Mouse (Mus musculus) lung, postnatal 4 days (tissue): ENCODE measurements around the gene Adm.
"Not testable (repeated sequence)": the region's sequence is repeated elsewhere in the genome, so short reads cannot be mapped to it uniquely, and the experiment has no call there.

Experiments used
- DNase-seq, 2 experiments: peaks; one replicate each; pipeline ENCODE4 v3.0.0; 2021

Gene Adm

DNA sequence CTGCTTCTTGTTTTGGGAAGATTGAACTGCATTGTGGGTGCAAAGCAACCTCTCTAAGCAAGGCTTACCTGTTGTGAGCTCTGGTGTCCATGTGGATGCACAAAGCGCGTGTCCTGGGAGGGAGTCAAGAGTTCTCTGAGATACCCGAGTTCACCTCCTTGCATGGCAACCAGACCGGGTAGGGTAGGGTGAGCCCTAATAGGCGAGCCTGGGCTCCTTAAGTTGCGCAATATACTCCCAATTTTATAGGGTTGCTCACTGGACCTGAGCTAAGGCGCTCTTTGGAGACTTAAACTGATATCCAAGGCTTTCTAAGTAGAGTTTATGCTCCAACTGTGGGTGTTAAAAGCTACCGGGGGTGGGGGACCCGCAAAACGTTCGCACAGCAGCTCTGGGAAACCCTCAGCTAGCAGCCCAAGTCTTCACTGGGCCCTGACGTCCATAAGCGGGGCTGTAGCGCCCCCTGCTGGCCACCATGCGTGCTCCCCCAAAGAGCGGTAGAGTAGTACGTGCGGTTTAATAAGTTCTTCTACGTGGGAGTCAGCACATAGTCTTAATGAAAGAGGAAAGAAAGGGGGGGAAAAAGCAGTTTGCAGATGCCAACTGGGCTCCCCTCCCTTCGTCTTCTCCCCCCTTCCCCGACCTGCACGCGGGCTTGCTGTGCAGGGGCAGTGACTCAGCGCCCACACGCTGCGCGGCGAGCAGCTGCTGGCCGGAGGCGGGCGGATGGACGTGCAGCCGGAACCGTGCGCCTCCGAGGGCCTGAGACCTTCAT is 2.6 kb downstream of the Adm start:
- peak; percentile 87 to 89 for DNase-seq

- DNase-seq: no peak
Measured at GRCm38 (mm10) chr7:110631136-110631888, 3.9 kb downstream of the Adm start.

DNA sequence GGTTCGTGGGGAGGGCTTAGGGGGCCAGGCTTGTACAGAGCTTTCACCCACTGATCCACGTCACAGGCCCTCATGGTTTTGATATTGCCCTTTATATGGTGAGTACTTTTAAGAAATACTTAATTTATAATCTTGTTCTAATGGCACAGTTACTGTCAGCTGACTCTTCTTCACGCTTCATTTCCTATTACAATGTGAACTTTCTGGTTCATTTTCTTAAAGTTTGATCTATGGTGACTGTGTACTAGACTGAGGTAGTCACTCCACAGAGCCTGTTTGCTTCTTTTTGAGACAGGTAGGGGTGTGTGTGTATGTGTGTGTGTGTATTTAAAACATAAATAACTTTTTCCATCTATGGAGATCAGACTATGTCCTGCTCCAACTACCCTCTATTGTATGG is 8.5 kb downstream of the Adm start:
- DNase-seq: no peak

- DNase-seq: no peak
Measured at GRCm38 (mm10) chr7:110636559-110636958, 9.1 kb downstream of the Adm start.

DNA sequence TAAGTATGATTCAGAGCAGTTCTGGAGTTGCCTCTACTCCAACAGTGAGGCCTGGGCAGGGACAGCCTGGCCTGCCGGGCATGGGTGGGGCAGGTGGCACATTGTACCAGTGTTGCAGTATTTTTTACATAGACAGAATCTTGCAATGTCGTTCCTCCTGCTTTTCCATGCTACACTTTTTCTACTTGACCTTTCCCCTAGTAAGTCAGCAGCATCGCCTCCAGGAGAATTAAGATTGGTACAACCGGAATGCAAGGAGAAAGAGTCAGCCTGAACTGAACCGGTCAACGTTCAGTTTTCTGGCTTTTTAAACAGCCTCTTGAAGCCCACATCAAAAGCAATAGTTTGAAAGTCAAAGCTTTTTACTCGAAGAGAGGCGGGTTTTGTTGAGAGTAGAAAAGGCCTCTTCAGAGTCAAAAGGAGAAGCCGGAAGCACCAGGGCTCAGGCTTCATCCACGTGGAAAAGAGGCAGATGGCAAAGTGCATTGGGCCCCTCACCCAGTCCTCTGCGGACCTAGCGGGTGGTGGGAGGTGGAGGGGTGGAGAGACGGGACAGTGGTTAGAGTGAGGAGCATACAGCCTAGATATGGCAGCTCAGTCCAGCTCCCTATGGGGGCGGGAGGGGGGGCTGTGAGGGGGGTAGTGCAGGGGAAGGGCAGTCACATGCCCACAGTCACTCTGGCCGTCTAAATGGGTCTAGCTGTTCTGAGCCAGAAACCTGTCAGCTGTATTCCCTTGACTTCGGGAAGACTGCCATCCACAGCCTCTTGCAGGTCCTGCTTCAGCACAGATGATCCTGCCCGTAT is 11.0 kb downstream of the Adm start:
- DNase-seq: no peak

DNA sequence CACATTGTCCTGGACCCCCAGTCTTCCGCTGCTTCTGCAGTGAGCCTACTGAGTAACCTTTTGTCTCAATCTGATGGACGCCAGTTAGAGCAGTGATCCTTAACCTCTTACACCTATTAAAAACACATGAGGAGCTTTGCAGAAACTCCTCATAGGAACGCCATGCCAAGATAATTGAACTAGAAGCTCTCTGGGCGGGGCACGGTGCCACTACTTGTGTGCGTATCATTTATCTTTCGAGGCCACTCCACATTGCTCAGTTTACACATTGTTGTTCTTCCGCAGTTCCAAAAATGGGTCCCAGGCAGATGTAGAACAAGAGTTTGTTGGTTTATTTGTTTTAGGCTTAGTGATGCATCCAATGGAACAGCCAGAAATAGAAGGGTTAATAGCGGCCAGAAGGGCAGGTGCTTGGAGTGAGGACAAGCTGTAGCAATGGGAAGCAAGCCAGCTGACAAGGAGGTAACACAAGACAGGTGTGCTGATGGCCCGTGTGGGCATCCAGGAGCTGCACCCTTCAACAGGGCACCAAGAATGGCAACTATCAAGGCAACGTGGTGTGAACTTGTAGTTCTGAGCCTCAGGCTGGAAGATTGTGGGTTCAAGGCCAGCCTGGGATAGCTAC is 11.9 kb downstream of the Adm start:
- DNase-seq: no peak

- not testable (repeated sequence) for DNase-seq
Measured at GRCm38 (mm10) chr7:110639958-110640357, 12.5 kb downstream of the Adm start.

DNA sequence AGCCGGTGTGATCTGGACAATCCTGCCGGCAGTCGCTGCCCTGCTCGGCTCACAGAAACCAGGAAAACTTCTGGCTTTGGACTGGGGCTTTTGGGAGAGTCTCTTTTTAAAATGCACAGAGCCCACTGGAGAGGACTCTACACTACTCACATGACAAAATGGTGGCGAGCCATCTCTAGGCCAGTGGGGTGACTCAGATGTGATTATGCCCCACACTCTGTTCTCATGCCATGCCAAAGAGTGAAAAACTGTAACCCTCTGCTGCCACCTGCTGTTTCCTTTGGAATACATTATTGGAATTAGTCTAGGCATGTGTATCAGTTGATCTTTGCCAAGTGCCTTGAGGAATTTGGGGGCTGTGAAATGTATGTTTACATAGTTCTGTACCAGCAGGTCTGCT is 17.9 kb downstream of the Adm start:
- DNase-seq: peak in 1 of 2 experiments; percentile 70

DNA sequence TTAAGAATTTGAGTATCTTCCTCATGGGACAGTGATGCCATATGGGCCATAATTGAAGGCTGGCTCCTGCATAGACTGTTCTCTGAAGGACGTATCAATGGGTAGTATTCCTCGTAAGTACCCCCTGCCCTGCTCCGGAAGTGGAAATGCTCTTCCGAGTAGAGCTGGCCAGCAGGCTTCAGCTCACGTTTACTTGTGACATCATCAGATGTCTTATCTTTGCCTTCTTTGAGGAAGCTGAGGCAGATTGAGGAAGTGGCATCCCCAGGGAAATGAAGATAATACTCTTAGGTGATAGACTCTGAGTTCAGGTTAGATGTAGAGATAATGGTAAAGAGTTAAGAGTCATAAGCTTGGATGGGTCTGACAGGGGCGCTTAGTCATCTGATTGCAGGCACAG is 18.4 kb downstream of the Adm start:
- no peak for DNase-seq

- no peak for DNase-seq
Measured at GRCm38 (mm10) chr7:110646611-110647407, 19.3 kb downstream of the Adm start.

- no peak for DNase-seq
Measured at GRCm38 (mm10) chr7:110647559-110648454, 20.3 kb downstream of the Adm start.

DNA sequence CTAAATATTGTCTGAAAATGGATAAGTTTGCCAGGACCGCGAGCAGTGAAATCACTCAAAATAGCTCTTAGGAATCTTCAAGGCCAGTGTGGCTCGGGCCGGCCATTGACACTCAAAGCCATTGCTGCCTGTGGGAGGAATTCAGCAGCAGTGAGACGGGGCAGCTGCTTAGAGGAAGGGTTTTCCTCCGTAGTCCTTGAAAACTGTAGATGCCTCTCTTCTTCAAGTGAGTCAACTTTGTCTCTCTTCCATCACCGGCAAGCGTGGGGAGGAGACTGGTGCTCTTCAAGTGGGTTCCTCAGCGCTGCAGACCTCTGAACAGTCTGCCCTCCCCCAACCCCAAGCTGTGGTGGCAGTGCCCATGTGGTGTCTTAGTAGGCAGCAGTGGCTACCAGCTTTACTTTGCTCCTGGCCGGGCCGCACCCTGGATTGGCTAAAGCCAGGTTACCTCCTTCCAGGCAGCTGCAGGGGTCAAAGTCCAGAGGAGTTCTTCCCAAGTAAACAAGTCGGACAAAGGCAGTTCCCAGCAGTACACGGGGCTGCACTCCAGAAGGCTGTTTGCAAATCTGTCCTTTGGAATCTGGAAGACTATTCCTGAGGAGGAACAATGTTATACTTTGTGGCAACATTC is 21.1 kb downstream of the Adm start:
- DNase-seq: peak; percentile 54 to 77

DNA sequence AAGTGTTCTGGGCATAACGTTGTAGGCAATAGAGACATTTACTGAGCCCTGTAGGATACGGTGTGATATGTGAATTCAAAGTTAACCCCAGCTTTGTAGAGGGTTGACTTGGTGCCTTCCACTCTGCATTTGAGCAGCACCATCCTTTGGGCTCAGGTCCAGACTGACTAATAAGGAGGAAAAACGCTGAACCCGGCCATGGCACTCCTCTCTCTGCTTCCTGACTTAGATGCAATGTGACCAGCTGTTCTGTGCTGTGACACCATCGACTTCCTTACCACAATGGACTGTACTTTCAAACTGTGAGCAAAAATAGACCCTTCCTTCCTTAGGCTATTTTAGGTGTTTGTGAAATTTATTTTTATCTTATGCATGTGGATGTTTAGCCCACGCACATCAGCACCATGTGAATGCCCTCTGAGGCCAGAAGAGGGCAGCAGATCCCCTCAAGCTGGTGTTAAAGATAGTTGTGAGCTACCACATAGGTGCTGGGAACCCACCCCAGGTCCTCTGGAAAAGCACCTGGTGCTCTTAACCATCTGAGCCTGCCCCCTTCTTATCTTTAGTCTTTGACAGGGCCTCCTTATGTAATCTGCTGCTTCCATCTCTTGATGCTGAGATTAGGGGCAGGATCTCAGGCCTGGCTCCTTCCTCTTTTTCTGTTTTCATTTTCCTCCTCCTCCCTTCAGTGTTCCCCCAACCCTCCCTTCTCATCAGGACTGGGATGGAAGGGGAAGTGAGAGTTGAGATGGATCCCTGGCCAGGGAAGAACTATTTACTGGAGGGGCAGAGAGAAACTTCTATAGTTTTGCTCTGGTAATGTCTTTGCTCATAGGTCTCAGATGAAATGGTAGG is 21.9 kb downstream of the Adm start:
- DNase-seq: no peak

- no peak for DNase-seq
Measured at GRCm38 (mm10) chr7:110650491-110650890, 23.0 kb downstream of the Adm start.

DNA sequence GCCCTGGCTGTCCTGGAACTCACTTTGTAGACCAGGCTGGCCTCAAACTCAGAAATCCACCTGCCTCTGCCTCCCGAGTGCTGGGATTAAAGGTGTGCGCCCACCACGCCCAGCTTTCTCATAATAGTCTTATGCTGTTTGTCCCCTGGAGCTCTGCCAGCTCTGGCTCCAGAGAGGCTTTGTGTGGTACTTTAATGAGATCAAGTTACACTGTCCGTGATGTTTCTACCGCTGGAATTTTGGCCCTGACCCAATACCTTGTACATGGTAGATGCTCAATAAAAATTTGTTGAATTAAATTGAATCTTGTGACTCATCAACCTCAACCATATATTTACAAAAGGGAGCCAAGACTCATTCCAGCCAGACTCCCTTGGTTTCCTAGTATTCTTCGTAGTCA is 23.6 kb downstream of the Adm start:
- no peak for DNase-seq

GRCm38 (mm10) chr7:110655230-110655629 is 27.8 kb downstream of the Adm start:
- no peak for DNase-seq

DNA sequence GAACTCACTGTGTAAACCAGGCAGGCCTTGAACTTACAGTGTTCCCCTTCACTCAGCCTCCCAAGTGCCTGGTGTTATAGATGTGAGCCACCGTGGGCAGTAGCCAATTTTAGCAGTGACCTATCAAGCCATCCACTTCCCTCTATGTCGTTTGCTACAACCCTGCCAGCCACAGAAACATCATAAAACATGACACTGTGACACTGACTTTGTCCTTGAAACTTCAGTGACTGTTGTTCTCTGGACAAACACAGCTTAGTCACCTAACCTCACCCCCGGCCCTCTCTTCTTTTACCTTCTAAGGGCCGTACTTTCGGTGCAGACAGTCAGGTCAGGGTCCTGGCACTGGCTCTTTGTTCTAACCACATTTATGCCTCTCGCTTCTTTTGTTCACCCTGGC is 28.5 kb downstream of the Adm start:
- no peak for DNase-seq

DNA sequence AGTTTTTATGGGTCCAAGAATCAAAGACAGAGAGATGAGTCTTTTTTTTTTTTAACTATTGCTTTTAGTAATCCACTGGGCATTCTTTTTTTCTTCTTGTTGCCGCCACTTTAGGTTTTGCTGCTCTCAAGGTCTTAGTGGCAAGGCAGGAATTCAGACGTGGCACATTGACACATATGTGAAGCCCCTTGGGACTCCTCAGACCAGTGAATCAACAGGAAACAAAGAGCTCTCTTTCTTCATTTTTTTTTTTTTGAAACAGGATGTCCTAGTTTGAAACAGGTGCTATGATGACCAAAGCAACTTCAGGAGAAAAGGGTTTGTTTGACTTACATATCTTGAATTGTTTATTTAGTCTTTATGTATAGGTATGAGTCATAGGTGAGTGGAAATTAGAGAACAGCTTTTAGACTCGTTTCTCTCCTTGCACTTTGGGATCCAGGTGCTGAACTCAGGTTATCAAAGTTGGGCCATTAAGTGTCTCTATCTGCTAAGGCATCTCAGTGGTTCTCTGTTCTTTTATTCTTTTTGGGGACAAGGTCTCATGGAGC is 31.0 kb downstream of the Adm start:
- no peak for DNase-seq

- no peak for DNase-seq
Measured at GRCm38 (mm10) chr7:110666537-110666936, 39.1 kb downstream of the Adm start.
